Mouse (Mus musculus) 3T3-L1 (cell line): ENCODE results near the gene Acsl5.

Source experiments
- DNase-seq: peaks from one replicate; pipeline ENCODE4 v3.0.0-alpha.2; 2015; ENCODE audit warnings: low read depth, low spot score

Acsl5 gene

GRCm38 (mm10) chr19:55251383-55252124 is at the start of gene Acsl5:
Gene Acsl5, plus strand, starts transcription at chr19:55251938.
- DNase-seq = no peak

- peak; percentile 91 for DNase-seq
Observed at GRCm38 (mm10) chr19:55206482-55207138, 45.1 kb upstream of the Acsl5 start.

- no peak for DNase-seq
Observed at GRCm38 (mm10) chr19:55207205-55207604, 44.5 kb upstream of the Acsl5 start.

- DNase-seq = no peak
Observed at GRCm38 (mm10) chr19:55207746-55208538, 43.8 kb upstream of the Acsl5 start.

- peak; percentile 71 for DNase-seq
Observed at GRCm38 (mm10) chr19:55208654-55209053, 43.1 kb upstream of the Acsl5 start.

DNA sequence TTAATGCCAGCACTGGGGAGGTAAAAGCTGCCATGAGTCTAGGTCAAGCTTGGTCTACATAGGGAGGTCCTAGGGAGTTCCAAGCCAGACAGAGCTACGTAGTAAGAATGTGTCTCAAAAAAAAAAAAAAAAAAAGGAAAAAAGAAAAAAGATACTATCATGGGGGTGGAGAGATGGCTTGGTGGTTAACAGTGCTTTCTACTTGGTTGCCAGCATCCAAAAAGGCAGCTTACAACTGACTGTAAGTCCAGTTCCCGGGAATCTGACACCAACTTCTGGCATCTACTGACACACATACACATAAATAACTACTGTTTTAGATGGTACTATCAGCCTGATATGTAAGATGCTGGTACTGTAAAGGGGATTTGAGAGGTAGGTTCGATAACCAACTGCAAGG is 42.7 kb upstream of the Acsl5 start:
- no peak for DNase-seq

DNA sequence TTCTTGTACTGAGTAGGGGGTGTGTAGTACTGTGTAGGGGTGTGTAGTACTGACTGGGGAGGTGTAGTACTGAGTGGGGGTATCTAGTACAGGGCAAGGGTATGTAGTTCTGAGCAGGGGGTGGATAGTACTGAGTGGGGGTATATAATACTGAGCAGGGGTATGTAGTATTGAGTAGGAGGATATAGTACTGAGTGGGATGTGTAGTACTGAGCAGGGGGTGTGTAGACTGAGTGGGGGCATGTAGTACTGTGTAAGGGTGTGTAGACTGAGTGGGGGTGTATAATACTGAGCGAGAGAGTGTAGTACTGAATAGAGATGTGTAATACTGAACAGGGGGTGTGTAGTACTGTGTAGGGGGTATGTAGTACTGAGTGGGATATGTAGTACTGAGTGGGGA is 40.0 kb upstream of the Acsl5 start:
- no peak for DNase-seq

DNA sequence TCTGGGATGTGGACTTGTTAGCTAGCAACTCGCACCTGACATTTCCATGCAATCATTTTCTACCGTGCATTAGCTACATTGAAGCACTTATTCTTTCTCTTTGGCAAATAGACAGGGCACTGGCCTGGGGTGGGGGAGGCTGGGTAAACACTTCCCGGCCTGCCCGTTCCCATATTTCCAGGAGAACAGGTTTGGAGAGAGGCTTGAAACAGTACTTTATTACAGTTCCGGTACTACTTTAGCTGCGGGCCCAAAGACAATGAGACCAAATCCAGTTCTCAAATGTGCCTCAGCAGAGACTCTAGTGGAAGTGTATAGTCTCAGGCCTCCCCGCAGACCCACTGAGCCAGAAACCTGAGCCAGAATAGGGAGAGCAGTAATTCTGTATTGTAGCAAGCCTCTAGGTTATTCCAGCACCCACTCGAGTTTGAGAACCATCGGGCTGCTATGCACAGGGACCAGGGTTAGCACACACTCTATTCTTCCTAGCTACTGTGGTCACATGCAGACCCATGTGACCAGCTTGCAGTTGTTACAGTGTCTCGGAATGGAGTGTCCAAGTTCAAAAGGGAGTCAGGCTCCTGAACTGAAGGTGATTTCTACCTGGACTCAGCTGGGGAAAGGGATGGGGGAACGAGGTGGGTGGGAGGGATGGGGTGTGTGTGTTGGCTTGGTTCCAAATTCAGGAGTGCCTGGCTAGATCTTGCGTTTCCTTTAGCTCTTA is 38.0 kb upstream of the Acsl5 start:
- no peak for DNase-seq

DNA sequence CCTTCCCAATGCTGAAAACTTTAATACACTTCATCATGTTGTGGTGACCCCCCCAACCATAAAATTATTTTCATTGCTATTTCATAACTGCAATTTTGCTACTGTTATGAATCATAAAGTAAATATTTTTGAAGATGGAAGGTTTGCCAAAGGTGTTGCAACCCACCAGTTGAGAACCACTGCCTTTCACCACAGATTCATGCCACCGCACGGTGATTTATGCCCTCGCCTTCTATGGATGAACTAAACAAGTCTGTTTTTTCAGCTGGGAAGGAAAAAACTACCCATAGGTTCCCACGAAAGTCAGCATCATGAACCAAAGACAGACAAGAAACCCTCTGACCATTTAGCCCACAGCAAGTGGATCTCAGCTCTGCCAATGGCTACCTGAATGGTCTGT is 34.9 kb upstream of the Acsl5 start:
- peak; percentile 85 for DNase-seq

- no peak for DNase-seq
Observed at GRCm38 (mm10) chr19:55217365-55217764, 34.4 kb upstream of the Acsl5 start.

DNA sequence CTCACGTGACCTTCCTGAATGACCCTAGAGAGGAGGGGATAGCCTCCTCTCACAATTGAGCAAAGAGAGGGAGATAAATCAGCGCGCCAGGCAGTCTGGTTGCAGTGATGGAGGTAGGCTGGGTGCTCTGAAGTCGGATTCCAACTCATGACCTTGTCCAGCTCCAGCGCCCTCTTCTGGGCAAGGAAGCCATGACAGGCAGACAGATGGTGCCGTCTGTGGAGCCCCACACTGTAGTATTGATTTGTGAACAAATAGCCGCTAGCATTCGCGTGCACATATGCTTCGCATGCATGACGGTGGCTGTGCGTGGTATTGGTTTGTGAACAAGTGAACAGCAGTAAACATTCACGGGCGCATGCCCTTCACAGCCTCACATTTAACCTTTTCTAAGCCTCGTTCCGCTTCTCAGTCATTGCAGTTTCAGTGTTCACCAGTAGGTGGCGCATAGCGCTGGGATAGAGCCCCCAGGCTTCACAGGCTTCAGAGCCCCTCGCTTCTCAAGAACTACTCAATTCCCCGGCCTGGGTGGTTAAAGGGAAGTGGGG is 33.5 kb upstream of the Acsl5 start:
- peak; percentile 80 for DNase-seq

- DNase-seq = no peak
Observed at GRCm38 (mm10) chr19:55218741-55219221, 33.0 kb upstream of the Acsl5 start.

DNA sequence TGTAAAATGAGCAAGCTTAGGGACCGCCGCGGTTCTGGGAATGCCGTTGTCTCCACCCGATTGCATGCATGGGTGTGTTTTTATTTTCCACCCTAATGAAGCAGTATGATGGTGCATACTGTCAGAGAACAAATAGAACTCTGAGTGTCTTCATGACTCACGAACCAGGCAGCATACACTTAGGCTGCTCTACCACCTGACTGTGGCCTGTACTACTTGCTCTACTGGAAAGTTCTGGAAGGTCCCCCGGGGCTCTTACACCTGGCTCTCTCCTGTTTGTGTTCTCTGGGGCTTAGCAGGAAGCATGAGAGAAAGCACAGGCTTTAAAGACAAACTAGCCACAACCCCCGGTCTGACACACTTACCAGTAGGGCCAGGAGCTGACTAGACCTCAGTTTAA is 32.4 kb upstream of the Acsl5 start:
- no peak for DNase-seq

DNA sequence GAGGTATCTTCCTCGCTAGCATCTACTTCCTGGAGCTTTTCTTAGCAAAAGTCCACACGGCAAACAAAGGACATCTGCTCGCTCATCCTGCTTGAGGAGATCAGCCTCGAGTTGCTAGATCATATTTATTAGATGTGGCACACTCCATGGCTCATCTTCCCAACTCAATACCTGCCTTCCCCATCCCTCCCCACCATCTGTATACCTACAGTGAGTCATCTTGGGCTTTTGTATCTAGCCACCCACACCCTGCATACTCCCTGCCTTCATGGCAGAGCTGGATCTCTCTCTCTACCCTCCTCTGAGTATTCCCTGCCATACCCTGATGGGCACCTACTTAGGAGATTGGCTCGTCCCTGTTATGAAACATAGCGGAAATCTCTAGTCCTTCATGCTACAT is 30.5 kb upstream of the Acsl5 start:
- no peak for DNase-seq

- DNase-seq = no peak
Observed at GRCm38 (mm10) chr19:55222268-55222667, 29.5 kb upstream of the Acsl5 start.

GRCm38 (mm10) chr19:55226621-55227020 is 25.1 kb upstream of the Acsl5 start:
- DNase-seq = no peak

- no peak for DNase-seq
Observed at GRCm38 (mm10) chr19:55227135-55227534, 24.6 kb upstream of the Acsl5 start.

DNA sequence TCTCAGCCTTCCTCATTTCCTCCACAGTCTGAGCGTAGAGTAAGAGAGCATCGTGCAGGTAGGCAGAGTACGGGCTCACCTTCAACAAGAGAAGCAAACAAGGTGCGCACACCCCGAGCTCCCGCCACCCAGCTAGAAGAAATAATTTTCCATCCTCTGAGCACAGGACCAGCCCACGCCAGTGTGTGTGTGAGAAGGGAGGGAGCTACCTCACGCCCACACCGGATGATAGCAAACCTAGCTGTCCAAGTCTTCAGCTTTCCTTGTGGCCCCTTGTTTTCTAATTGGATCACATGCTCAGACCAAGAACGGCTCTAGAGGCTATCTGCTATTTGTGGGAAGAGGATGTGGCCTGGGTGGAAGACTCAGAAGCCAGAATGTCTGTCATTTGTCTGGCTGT is 20.7 kb upstream of the Acsl5 start:
- no peak for DNase-seq

DNA sequence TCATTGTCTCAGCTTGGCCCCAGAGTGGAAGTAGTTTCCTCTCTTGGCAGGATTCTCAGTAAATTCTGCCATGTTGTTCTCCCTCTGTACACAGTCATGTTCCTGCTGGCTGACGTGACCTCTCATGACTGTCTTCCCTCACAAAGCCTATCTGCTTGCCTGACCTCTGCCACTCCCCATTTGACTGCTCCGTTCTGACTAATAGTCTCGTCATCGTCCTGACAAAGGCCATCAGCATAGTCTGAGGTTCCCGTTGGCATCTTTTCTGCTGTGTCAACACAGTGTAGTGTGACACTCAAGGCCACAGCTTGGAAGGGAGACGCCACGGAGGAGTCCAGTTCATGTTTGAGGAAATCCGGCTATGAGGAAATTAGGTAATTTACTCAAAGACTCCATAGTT is 19.6 kb upstream of the Acsl5 start:
- DNase-seq = peak; percentile 88

- DNase-seq = no peak
Observed at GRCm38 (mm10) chr19:55236026-55236425, 15.7 kb upstream of the Acsl5 start.

DNA sequence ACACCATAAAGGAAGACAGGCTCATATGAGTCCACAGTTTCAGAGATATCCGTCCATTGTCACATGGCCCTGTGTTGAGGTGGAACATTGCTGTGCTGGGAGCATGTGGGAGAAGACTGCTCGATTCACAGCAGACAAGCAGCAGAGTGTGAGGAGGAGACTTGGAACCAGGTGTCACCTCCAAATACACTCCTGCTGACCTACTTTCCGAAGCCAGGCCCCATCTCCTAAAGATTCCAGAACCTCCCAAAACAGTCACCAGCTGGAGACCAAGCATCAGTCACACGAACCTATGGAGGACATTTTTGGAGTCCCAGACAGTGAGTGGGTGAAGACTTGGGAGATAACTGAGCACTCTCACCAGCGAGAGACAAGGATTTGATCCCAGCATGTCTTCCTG is 15.2 kb upstream of the Acsl5 start:
- no peak for DNase-seq
